ENCODE assay signal across 8 mouse cellular contexts in the genomic region with DNA sequence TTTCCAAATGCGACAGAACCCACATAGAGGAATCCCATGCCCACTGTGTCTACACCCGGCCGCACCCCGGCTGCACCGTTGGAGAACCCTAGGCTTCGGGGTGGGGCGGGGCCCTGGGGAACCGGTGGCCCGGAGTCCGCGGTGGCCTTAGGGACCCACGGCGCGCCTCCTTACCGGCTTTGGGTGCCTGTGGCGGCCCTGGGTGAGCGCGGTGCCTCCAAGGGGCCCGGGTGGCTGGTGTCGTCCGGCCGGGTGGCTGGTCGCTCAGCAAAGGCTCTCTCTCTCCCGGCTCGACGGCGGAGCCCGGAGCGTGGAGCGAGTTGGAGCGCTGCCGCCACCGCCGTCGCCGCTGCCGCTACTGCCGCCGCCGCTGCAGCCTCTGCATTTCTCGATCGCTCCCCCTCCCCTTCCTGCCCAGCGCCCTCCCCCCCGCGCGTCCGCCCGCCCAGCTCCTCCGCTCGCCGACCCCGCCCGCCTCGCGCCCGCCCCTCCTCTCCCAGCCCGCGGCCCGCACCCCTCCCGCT. TPM values are rescaled to one million over a fixed set of nuclear protein-coding genes. Genes with fewer than 3 reads are reported as not detected.
DNase-seq lines count a peak whose midpoint lies in the region; ATAC-seq and TF ChIP-seq lines count a peak whose summit lies in the region.

A gene (minus strand): TSS at position 387 of the 524 bp plus-strand sequence.

- WGBS in forebrain, embryonic 10.5 days, result 2% methylated on average over 34 of the region's 60 CpGs
- 2% methylated on average over 21 of the region's 60 CpGs for WGBS in heart, postnatal 0 days
- WGBS in lung, embryonic 15.5 days, result 0% methylated on average over 35 of the region's 60 CpGs
- WGBS in olfactory bulb, adult 2 months, result 0% methylated on average over 26 of the region's 60 CpGs

- peak within 1 kb of the TSS; percentile 52 for H3K9ac ChIP-seq in heart, postnatal 0 days (replicated peaks; ENCODE audit: low read depth, low read length)
- H3K9ac ChIP-seq in lung, embryonic 15.5 days, result peak within 1 kb of the TSS; percentile 82

- H3K27ac ChIP-seq in forebrain, embryonic 10.5 days, result peak within 1 kb of the TSS; percentile 97
- H3K27ac ChIP-seq in heart, postnatal 0 days (ENCODE audit: low read depth), result no peak within 1 kb of the TSS
- peak within 1 kb of the TSS; percentile 87 for H3K27ac ChIP-seq in lung, embryonic 15.5 days
- H3K27ac ChIP-seq in olfactory bulb, adult 2 months (ENCODE audit: insufficient read depth, low read depth, low read length), result peak within 1 kb of the TSS; percentile 99

- peak; percentile 68 for TF ChIP-seq POLR2A in olfactory bulb, adult 2 months (IDR thresholded peaks at IDR 0.05; ENCODE audit: insufficient read depth, low read depth, low read length)

- H3K4me1 ChIP-seq in forebrain, embryonic 10.5 days, result peaks cover 64% of the 10 kb centered on the region
- 0 out of 2 replicates have a peak, but pooled peaks cover 4% of the 10 kb centered on the region for H3K4me1 ChIP-seq in heart, postnatal 0 days (ENCODE audit: control insufficient read depth, insufficient read depth)
- H3K4me1 ChIP-seq in lung, embryonic 15.5 days, result peaks cover 21% of the 10 kb centered on the region
- peaks cover 13% of the 10 kb centered on the region for H3K4me1 ChIP-seq in olfactory bulb, adult 2 months (ENCODE audit: control insufficient read depth, insufficient read depth, low read length)

- TF ChIP-seq EP300 in heart, postnatal 0 days (IDR thresholded peaks at IDR 0.05; ENCODE audit: low read depth), result no peak

- peaks cover 19% of the 10 kb centered on the region for H3K36me3 ChIP-seq in forebrain, embryonic 10.5 days (replicated peaks)
- H3K36me3 ChIP-seq in heart, postnatal 0 days (replicated peaks; ENCODE audit: control insufficient read depth, insufficient read depth, low read length), result no peaks in the 10 kb centered on the region
- H3K36me3 ChIP-seq in lung, embryonic 15.5 days, result no peaks in the 10 kb centered on the region

- ATAC-seq in heart, postnatal 0 days (ENCODE audit: insufficient read depth, low read depth), result peak; percentile 20
- peak; percentile 70 for ATAC-seq in lung, embryonic 15.5 days (ENCODE audit: borderline replicate concordance, extremely low read depth, low FRiP score, low TSS enrichment)

- TF ChIP-seq CTCF in heart, postnatal 0 days (IDR thresholded peaks at IDR 0.05; ENCODE audit: low read depth), result no peak
- TF ChIP-seq CTCF in olfactory bulb, adult 2 months (IDR thresholded peaks at IDR 0.05; ENCODE audit: insufficient read depth, low read depth, low read length), result no peak

- peak within 1 kb of the TSS; percentile 70 for H3K4me2 ChIP-seq in heart, postnatal 0 days (ENCODE audit: low read depth, low read length)
- H3K4me2 ChIP-seq in lung, embryonic 15.5 days, result peak within 1 kb of the TSS; percentile 88

- H3K27me3 ChIP-seq in forebrain, embryonic 10.5 days (ENCODE audit: poor library complexity, severe bottlenecking), result no peaks in the 10 kb centered on the region
- peaks cover 15% of the 10 kb centered on the region for H3K27me3 ChIP-seq in heart, postnatal 0 days (ENCODE audit: control insufficient read depth, insufficient read depth, low read length)
- H3K27me3 ChIP-seq in lung, embryonic 15.5 days, result no peaks in the 10 kb centered on the region

- H3K4me3 ChIP-seq in forebrain, embryonic 10.5 days, result peak within 1 kb of the TSS; percentile 94
- H3K4me3 ChIP-seq in heart, postnatal 0 days (ENCODE audit: low read depth, low read length), result peak within 1 kb of the TSS; percentile 66
- H3K4me3 ChIP-seq in lung, embryonic 15.5 days, result peak within 1 kb of the TSS; percentile 84
- peak within 1 kb of the TSS; percentile 98 for H3K4me3 ChIP-seq in olfactory bulb, adult 2 months (ENCODE audit: insufficient read depth, low read depth, low read length)

- peak; percentile 89 for DNase-seq in A20 (ENCODE audit: low read depth, low spot score)
- DNase-seq in adrenal gland, postnatal 10 days, result peak; percentile 65
- DNase-seq in forebrain, embryonic 10.5 days (ENCODE audit: extremely low spot score, low spot score), result peak; percentile 81
- no peak for DNase-seq in heart, postnatal 0 days (ENCODE audit: low spot score)
- DNase-seq in layer of hippocampus, adult 18-20 months (ENCODE audit: low spot score in 2 of 2), result peak; percentile 65 to 79
- DNase-seq in thymus, postnatal 36 days, result peak; percentile 77 to 80

- H3K9me3 ChIP-seq in forebrain, embryonic 10.5 days, result no peaks in the 10 kb centered on the region
- no peaks in the 10 kb centered on the region for H3K9me3 ChIP-seq in heart, postnatal 0 days (replicated peaks; ENCODE audit: control insufficient read depth, low read length)
- no peaks in the 10 kb centered on the region for H3K9me3 ChIP-seq in lung, embryonic 15.5 days

RNA-seq across cellular contexts. Expression of the gene that starts here (rescaled TPM):
- 10 to 100 TPM; 17.6 to 29.6 TPM for total RNA-seq in adrenal gland, postnatal 10 days (2021)
- polyA plus RNA-seq in forebrain, embryonic 10.5 days (2016; fragmentation: Nextera tagmentation; extraction: Ambion mirVana), result 30.6 and 35.0 TPM in 2 replicates
- total RNA-seq in heart, postnatal 0 days (2014; rRNA removed; ENCODE audit: low replicate concordance), result 2.9 and 7.9 TPM in 2 replicates
- polyA plus RNA-seq in heart, postnatal 0 days (2015; fragmentation: Nextera tagmentation; extraction: Ambion mirVana), result 2.8 and 2.9 TPM in 2 replicates
- 100 to 1,000 TPM; 598 to 644 TPM for total RNA-seq in layer of hippocampus, adult 18-20 months (2021)
- polyA plus RNA-seq in lung, embryonic 15.5 days (2015; fragmentation: Nextera tagmentation; extraction: Ambion mirVana), result 28.4 and 32.1 TPM in 2 replicates
- 416 TPM in 1 of 2 replicates, not detected in the other for polyA plus RNA-seq in olfactory bulb, adult 2 months (2012; ENCODE audit: insufficient read depth, insufficient read length, low replicate concordance, missing spikeins)

Comparison
In these comparisons a context has a peak if more than half of its experiments do, and no peak if none do; other contexts are left out.
1. RNA of the gene that starts here (total RNA-seq): 598 to 644 TPM in layer of hippocampus, adult 18-20 months; 17.6 to 29.6 TPM in adrenal gland, postnatal 10 days and 2.9 to 7.9 TPM in heart, postnatal 0 days; every median in the first group is over 10 times any median in the second.
2. Peak in every context shown above with its lines, with median percentiles within 50 percentile points of each other: H3K4me3 ChIP-seq.